Mouse (Mus musculus) forebrain, embryonic 12.5 days (tissue): ENCODE data around the gene Senp2. TPM values are rescaled to one million over a fixed set of nuclear protein-coding genes. Genes with fewer than 3 reads are reported as not detected.

Experiments
- ATAC-seq: fragments of 200-750 bp; cut with Nextera tagmentation; 2 replicates; pipeline ENCODE4 v1.8.0; 2017; ENCODE audit warnings: moderate TSS enrichment; ENCODE audit not compliant: low FRiP score
- H3K27ac ChIP-seq: fragments of 300-500 bp; sonication (generic); 2 replicates; pipeline ENCODE4 v1.5.1; 2016; ENCODE audit warnings: mild to moderate bottlenecking
- H3K27me3 ChIP-seq: fragments of 300-500 bp; sonication (generic); 2 replicates; pipeline ENCODE4 v1.6.1; 2016; ENCODE audit warnings: mild to moderate bottlenecking
- H3K36me3 ChIP-seq: fragments of 300-500 bp; sonication (generic); replicated peaks from 2 replicates; pipeline ENCODE4 v1.6.1; 2016; ENCODE audit warnings: mild to moderate bottlenecking
- H3K4me1 ChIP-seq: fragments of 300-500 bp; sonication (generic); 2 replicates; pipeline ENCODE4 v1.6.1; 2016
- H3K4me2 ChIP-seq: fragments of 300-500 bp; sonication (generic); 2 replicates; pipeline ENCODE4 v1.6.1; 2016; ENCODE audit warnings: mild to moderate bottlenecking, moderate library complexity
- H3K4me3 ChIP-seq: fragments of 300-500 bp; sonication (generic); replicated peaks from 2 replicates; pipeline ENCODE4 v1.5.1; 2016; ENCODE audit warnings: mild to moderate bottlenecking
- H3K9ac ChIP-seq: fragments of 300-500 bp; sonication (generic); 2 replicates; pipeline ENCODE4 v1.6.1; 2016; ENCODE audit warnings: mild to moderate bottlenecking
- H3K9me3 ChIP-seq: fragments of 300-500 bp; sonication (generic); 2 replicates; pipeline ENCODE4 v1.6.1; 2016
- WGBS: fragments of 180-500 bp; shearing (Covaris S2); methylation state at CpG from one replicate; pipeline ENCODE4 v1.1.7; 2016; 5-methylcytosine and 5-hydroxymethylcytosine counted together
- polyA plus RNA-seq: library from polyadenylated mRNA; unstranded; fragments of >200 nt; fragmentation: Nextera tagmentation; extraction: Ambion mirVana; gene quantifications from 2 replicates; pipeline ENCODE4 v1.2.1, GENCODE M21; 2016

Gene Senp2
- polyA plus RNA-seq, 1 experiment from 2014 or later = 69.5 TPM

DNA sequence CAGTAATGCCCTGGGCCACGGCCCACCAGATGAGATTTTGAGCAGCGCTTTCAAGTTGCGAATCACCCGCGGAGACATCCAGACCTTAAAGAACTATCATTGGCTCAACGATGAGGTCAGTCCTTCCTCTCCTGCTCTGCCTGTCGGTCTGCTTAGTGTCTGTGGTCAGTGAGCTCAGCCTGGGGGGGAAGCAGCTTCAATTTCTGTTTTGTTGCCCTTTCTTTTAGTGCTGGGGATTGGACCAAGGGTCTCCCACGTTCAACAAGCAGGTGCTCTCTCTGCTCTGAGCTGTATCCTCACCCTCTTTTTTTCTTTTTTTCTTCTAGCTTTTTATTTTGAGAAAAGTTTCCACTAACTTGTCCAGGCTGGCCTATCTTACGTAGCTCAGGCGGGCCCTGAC lies 29.3 kb downstream of the Senp2 start:
- no peak overlapping the region for H3K4me2 ChIP-seq
- H3K4me1 ChIP-seq = no peaks in the 10 kb centered on the region
- no peak overlapping the region for H3K27ac ChIP-seq
- WGBS = 90% methylated on average over 10 of the region's 10 CpGs
- no peaks in the 10 kb centered on the region for H3K27me3 ChIP-seq
- H3K4me3 ChIP-seq = no peak overlapping the region
- no peaks in the 10 kb centered on the region for H3K9me3 ChIP-seq
- H3K9ac ChIP-seq = no peak overlapping the region
- ATAC-seq = no peak
- H3K36me3 ChIP-seq = peaks cover 45% of the 10 kb centered on the region

DNA sequence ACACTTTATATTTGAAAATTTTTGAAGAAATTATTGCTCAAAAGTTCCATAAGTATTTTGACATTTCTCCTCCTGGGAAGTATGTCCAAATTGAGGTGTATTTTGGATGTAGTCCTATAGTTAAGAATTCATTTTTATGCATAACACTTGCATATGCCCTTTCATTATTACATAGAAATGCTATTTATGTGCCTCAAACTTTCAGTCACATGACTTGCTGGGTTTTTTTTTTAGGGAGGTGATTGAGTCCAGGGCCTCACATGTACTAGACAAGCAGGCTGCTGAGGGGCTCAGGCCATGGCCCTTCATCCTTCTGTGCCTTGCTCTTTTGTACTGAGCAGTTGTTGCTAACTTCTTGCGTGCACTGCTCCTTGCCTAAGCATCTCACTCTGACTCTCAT lies 30.7 kb downstream of the Senp2 start:
- Histone ChIP-seq H3K4me3 (no peak overlapping the region), H3K9ac (no peak overlapping the region), H3K4me2 (no peak overlapping the region), H3K27me3 (no peaks in the 10 kb centered on the region), H3K27ac (no peak overlapping the region), H3K9me3 (no peaks in the 10 kb centered on the region), H3K4me1 (no peaks in the 10 kb centered on the region), H3K36me3 (peaks cover 59% of the 10 kb centered on the region)
- WGBS = 97% methylated on average over 1 of the region's 1 CpGs
- ATAC-seq = no peak

DNA sequence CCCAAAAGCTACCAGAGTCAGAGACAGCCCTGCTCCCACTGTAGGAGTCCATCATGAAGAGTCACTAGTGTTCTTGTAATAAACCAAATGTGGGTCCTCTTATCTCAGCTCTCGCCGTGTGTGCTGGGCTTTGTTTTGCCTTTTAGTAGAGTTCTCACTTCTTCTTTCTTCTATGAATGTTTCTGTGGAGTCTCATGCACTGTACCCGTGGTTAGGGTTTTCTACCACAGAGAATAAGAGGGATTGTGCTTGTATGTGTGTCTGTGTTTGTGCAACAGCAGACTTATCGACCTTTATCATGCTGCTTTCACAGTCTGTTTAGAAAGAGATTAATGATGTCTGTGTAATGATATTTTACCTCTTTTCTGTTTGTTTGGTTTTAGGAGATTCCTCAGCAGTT lies 34.5 kb downstream of the Senp2 start:
- peaks cover 57% of the 10 kb centered on the region for H3K36me3 ChIP-seq
- H3K9ac ChIP-seq = no peak overlapping the region
- no peaks in the 10 kb centered on the region for H3K9me3 ChIP-seq
- H3K27ac ChIP-seq = no peak overlapping the region
- peaks cover 3% of the 10 kb centered on the region; the same call in 1 of the 2 replicates for H3K4me1 ChIP-seq
- no peaks in the 10 kb centered on the region for H3K27me3 ChIP-seq
- H3K4me2 ChIP-seq = no peak overlapping the region
- 92% methylated on average over 4 of the region's 4 CpGs for WGBS
- no peak for ATAC-seq
- no peak overlapping the region for H3K4me3 ChIP-seq

DNA sequence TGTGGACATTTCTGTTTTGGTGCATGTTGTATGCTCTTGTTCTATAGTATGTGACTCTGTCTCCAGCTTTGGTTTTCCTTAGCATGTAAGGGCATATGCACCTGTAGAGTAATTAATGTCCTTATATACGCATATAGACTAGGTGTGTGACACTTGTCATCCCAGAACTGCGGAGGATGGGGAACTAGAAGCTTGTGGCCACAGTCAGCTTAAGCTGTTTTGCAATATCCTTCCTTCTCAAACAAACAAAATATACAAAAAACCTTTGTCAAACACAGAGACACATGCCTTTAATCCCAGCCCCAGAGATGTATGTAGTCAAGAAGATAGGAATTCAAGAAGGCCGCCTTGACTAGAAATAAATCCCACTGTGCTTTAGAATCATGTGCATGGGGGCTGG lies 36.6 kb downstream of the Senp2 start:
- no peak for ATAC-seq
- Histone ChIP-seq H3K27me3 (no peaks in the 10 kb centered on the region), H3K4me2 (no peak overlapping the region), H3K27ac (no peak overlapping the region), H3K36me3 (peaks cover 48% of the 10 kb centered on the region), H3K9ac (no peak overlapping the region), H3K4me3 (no peak overlapping the region), H3K9me3 (no peaks in the 10 kb centered on the region), H3K4me1 (peaks cover 3% of the 10 kb centered on the region; the same call in 1 of the 2 replicates)
- 97% methylated on average over 3 of the region's 3 CpGs for WGBS

DNA sequence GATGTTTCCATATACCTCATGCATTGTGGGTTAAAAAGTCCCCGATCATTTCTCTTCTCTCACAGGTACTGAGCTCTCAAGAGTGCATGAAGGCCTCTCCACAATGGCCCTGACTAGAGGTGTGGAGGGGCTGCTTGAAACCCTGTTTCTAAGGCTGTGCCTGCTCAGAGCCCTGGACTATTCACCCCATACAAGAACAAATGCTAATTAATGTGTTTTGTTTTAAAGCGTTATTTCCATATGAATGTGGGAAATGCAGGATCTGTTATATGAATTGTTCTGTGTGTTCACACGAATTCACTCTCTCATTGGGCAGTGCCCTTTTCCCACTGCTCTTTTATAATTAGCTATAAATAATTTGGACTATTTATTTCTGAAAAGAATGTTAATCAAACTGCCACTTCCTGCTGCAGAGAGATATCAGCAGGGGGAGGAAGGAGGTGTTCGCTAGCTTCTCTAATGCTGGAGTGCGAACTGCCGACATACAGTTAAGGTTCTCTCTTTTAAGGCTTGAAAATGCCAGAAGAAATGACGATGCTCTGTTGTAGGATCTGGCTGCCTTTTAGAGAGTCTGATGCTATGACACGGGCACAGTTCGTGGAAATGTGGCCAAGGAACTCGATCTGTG lies 37.6 kb downstream of the Senp2 start:
- H3K4me3 ChIP-seq = no peak overlapping the region
- H3K27me3 ChIP-seq = no peaks in the 10 kb centered on the region
- H3K36me3 ChIP-seq = peaks cover 40% of the 10 kb centered on the region
- H3K9me3 ChIP-seq = no peaks in the 10 kb centered on the region
- 69% methylated on average over 10 of the region's 10 CpGs for WGBS
- no peak overlapping the region for H3K27ac ChIP-seq
- H3K4me2 ChIP-seq = no peak overlapping the region
- peaks cover 3% of the 10 kb centered on the region; the same call in 1 of the 2 replicates for H3K4me1 ChIP-seq
- no peak overlapping the region for H3K9ac ChIP-seq
- ATAC-seq = peak; percentile 36; the same call in 1 of the 2 replicates

DNA sequence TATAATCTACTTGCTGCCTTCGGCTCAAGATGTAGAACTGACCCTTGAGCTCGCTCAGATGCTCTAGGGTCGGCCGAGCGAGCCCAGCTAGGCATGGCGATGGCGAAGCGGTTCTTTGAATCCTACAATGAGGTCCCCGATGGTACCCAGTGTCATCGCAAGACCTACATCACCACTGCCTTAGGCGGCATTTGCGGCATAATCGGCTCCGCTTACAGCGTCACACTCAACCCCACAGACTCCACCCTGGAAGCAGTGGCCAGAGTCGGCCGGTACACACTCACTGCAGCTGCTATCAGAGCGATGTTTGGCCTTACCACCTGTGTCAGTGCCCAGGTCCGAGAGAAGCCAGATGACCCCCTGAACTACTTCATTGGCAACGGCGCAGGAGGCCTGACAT lies 44.1 kb downstream of the Senp2 start:
- H3K27ac ChIP-seq = no peak overlapping the region
- ATAC-seq = no peak
- H3K36me3 ChIP-seq = peaks cover 12% of the 10 kb centered on the region
- H3K4me1 ChIP-seq = no peaks in the 10 kb centered on the region
- no peak overlapping the region for H3K4me2 ChIP-seq
- no peaks in the 10 kb centered on the region for H3K9me3 ChIP-seq
- WGBS = 95% methylated on average over 21 of the region's 21 CpGs
- H3K4me3 ChIP-seq = no peak overlapping the region
- no peak overlapping the region for H3K9ac ChIP-seq
- no peaks in the 10 kb centered on the region for H3K27me3 ChIP-seq

- H3K4me1 ChIP-seq = no peaks in the 10 kb centered on the region
- peak; percentile 46; the same call in 1 of the 2 replicates for ATAC-seq
- no peaks in the 10 kb centered on the region for H3K9me3 ChIP-seq
- H3K4me2 ChIP-seq = no peak overlapping the region
- no peak overlapping the region for H3K9ac ChIP-seq
- no peak overlapping the region for H3K27ac ChIP-seq
- H3K27me3 ChIP-seq = no peaks in the 10 kb centered on the region
- no peak overlapping the region for H3K4me3 ChIP-seq
- WGBS = 84% methylated on average over 6 of the region's 6 CpGs
- peaks cover 45% of the 10 kb centered on the region for H3K36me3 ChIP-seq
These were observed 48.2 kb downstream of the Senp2 start for GRCm38 (mm10) chr16:22057498-22057897.

- no peak for ATAC-seq
- no peaks in the 10 kb centered on the region for H3K9me3 ChIP-seq
- H3K4me3 ChIP-seq = no peak overlapping the region
- no peak overlapping the region for H3K9ac ChIP-seq
- H3K27ac ChIP-seq = no peak overlapping the region
- H3K4me1 ChIP-seq = no peaks in the 10 kb centered on the region
- WGBS = 96% methylated on average over 7 of the region's 7 CpGs
- no peak overlapping the region for H3K4me2 ChIP-seq
- peaks cover 51% of the 10 kb centered on the region for H3K36me3 ChIP-seq
- H3K27me3 ChIP-seq = no peaks in the 10 kb centered on the region
These were observed 49.6 kb downstream of the Senp2 start for GRCm38 (mm10) chr16:22058871-22059270.

- Histone ChIP-seq H3K4me2 (no peak overlapping the region), H3K9me3 (no peaks in the 10 kb centered on the region), H3K36me3 (peaks cover 66% of the 10 kb centered on the region), H3K9ac (no peak overlapping the region), H3K27me3 (no peaks in the 10 kb centered on the region), H3K4me1 (no peaks in the 10 kb centered on the region), H3K4me3 (no peak overlapping the region), H3K27ac (no peak overlapping the region)
- 92% methylated on average over 10 of the region's 10 CpGs for WGBS
- no peak for ATAC-seq
These were observed 51.1 kb downstream of the Senp2 start for GRCm38 (mm10) chr16:22060416-22060815.

GRCm38 (mm10) chr16:22061555-22062160 lies 52.4 kb downstream of the Senp2 start:
- Histone ChIP-seq H3K27ac (no peak overlapping the region), H3K4me2 (no peak overlapping the region), H3K9me3 (no peaks in the 10 kb centered on the region), H3K4me1 (no peaks in the 10 kb centered on the region), H3K4me3 (no peak overlapping the region), H3K9ac (no peak overlapping the region), H3K27me3 (no peaks in the 10 kb centered on the region), H3K36me3 (peaks cover 79% of the 10 kb centered on the region)
- no peak for ATAC-seq
- 85% methylated on average over 14 of the region's 14 CpGs for WGBS

- H3K4me3 ChIP-seq = no peak overlapping the region
- no peak overlapping the region for H3K27ac ChIP-seq
- no peak for ATAC-seq
- no peaks in the 10 kb centered on the region for H3K4me1 ChIP-seq
- H3K27me3 ChIP-seq = no peaks in the 10 kb centered on the region
- peaks cover 83% of the 10 kb centered on the region for H3K36me3 ChIP-seq
- no peak overlapping the region for H3K9ac ChIP-seq
- no peak overlapping the region for H3K4me2 ChIP-seq
- H3K9me3 ChIP-seq = no peaks in the 10 kb centered on the region
- 80% methylated on average over 4 of the region's 4 CpGs for WGBS
These were observed 53.0 kb downstream of the Senp2 start for GRCm38 (mm10) chr16:22062284-22062683.

- no peak for ATAC-seq
- Histone ChIP-seq H3K4me3 (no peak overlapping the region), H3K4me2 (no peak overlapping the region), H3K9me3 (no peaks in the 10 kb centered on the region), H3K36me3 (peaks cover 99% of the 10 kb centered on the region), H3K27ac (no peak overlapping the region), H3K27me3 (no peaks in the 10 kb centered on the region), H3K9ac (no peak overlapping the region), H3K4me1 (no peaks in the 10 kb centered on the region)
These were observed 56.3 kb downstream of the Senp2 start for GRCm38 (mm10) chr16:22065536-22065935.

DNA sequence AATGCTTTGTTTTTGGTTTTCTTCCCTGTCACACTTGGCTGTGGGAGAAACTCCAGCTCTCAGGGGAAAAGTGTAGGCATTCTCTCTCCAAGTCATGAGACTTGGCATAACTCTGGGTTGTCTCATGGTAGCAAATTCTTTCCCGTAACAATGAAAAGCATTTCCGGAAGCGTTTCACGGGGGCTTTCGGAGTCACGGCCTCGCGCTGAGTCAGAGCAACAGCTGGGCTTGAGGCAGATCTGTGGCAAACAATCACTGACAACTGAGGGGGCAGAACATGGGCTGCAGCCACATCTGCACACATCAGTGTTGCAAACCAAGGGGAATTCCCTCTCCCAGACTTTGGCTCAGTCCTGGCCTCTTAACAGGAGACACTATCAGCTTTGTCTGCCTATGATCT lies 58.1 kb downstream of the Senp2 start:
- Histone ChIP-seq H3K36me3 (peaks cover 93% of the 10 kb centered on the region), H3K27ac (no peak overlapping the region)

More for the DNA sequence above, 58.1 kb downstream of the Senp2 start:
- ATAC-seq = no peak
- H3K4me2 ChIP-seq = no peak overlapping the region
- H3K4me3 ChIP-seq = no peak overlapping the region
- no peaks in the 10 kb centered on the region for H3K4me1 ChIP-seq
- H3K27me3 ChIP-seq = no peaks in the 10 kb centered on the region
- 93% methylated on average over 8 of the region's 8 CpGs for WGBS
- H3K9me3 ChIP-seq = no peaks in the 10 kb centered on the region
- no peak overlapping the region for H3K9ac ChIP-seq
